Mouse (Mus musculus) ES-E14 (cell line): ENCODE data around the gene Nfat5. TPM values are rescaled to one million over a fixed set of nuclear protein-coding genes. Genes with fewer than 3 reads are reported as not detected.

Experiments
- DNase-seq: peaks from one replicate; pipeline ENCODE4 v3.0.0-alpha.2; 2013; ENCODE audit warnings: low read depth, low spot score
- H3K27ac ChIP-seq: 2 replicates; pipeline ENCODE4 v1.5.1; 2012; ENCODE audit warnings: low read depth, mild to moderate bottlenecking, low read length, moderate library complexity, mixed read lengths; ENCODE audit not compliant: poor library complexity, insufficient read depth, severe bottlenecking
- H3K36me3 ChIP-seq: 2 replicates; pipeline ENCODE4 v1.6.1; 2012; ENCODE audit warnings: mild to moderate bottlenecking, low read length, moderate library complexity, mixed read lengths; ENCODE audit not compliant: control insufficient read depth, poor library complexity, insufficient read depth, severe bottlenecking
- H3K4me1 ChIP-seq, 2 experiments: fragments of 150-350 bp in 1 of 2; sonication (generic) in 1 of 2; 2 replicates each; pipeline ENCODE4 v1.6.1; 2012; ENCODE audit warnings: low read length in 2 of 2, mild to moderate bottlenecking in 1 of 2, mixed read lengths in 1 of 2; ENCODE audit not compliant: control insufficient read depth in 2 of 2, insufficient read depth in 2 of 2, poor library complexity in 1 of 2
- H3K4me3 ChIP-seq, 2 experiments: fragments of 150-350 bp in 1 of 2; sonication (generic) in 1 of 2; 2 replicates each; pipeline ENCODE4 v1.5.1; 2012; ENCODE audit warnings: low read length in 2 of 2, low read depth in 1 of 2, mild to moderate bottlenecking in 1 of 2, mixed read lengths in 1 of 2; ENCODE audit not compliant: insufficient read depth in 1 of 2, poor library complexity in 1 of 2, severe bottlenecking in 1 of 2
- H3K9ac ChIP-seq: 2 replicates; pipeline ENCODE4 v1.6.1; 2012; ENCODE audit warnings: low read depth, mild to moderate bottlenecking, low read length, mixed read lengths; ENCODE audit not compliant: poor library complexity, insufficient read depth, severe bottlenecking
- H3K9me3 ChIP-seq: fragments of 150-350 bp; sonication (generic); 2 replicates; pipeline ENCODE4 v1.6.1; 2012; ENCODE audit warnings: low read depth, mild to moderate bottlenecking, low read length; ENCODE audit not compliant: control insufficient read depth, insufficient read depth
- CHD2 ChIP-seq: IDR thresholded peaks from 2 replicates; pipeline ENCODE4 v1.6.1; 2014; ENCODE audit warnings: mild to moderate bottlenecking, low read depth, low read length, inconsistent platforms
- HCFC1 ChIP-seq: IDR thresholded peaks from 2 replicates; pipeline ENCODE4 v1.6.1; 2012; ENCODE audit warnings: low read length, inconsistent platforms, borderline replicate concordance; ENCODE audit not compliant: insufficient read depth
- MAFK ChIP-seq: IDR thresholded peaks from 2 replicates; pipeline ENCODE4 v1.6.1; 2014; ENCODE audit warnings: mild to moderate bottlenecking, low read depth, low read length, inconsistent platforms; ENCODE audit not compliant: insufficient read depth
- ZC3H11A ChIP-seq: IDR thresholded peaks from 2 replicates; pipeline ENCODE4 v1.6.1; 2012; ENCODE audit warnings: low read depth, mild to moderate bottlenecking, inconsistent platforms, low read length, borderline replicate concordance
- ZNF384 ChIP-seq: IDR thresholded peaks from 2 replicates; pipeline ENCODE4 v1.6.1; 2012; ENCODE audit warnings: low read depth, low read length, inconsistent platforms
- in situ Hi-C, 2 experiments: fragments of 600-800 bp; cut with MboI; formaldehyde crosslinking; loops; one replicate each; pipeline ENCODE4 v1.15.1; 2025; ENCODE audit warnings: low sequenced_read_pairs in 2 of 2, inconsistent platforms in 1 of 2; ENCODE audit not compliant: unreplicated experiment in 2 of 2
- total RNA-seq: library from RNA; depleted of rRNA; stranded (reverse); fragments of 300-350 nt; gene quantifications from 2 replicates; pipeline ENCODE4 v1.2.3, GENCODE M21; 2012

Nfat5 gene
- total RNA-seq, 1 experiment = 24.2 TPM

DNA sequence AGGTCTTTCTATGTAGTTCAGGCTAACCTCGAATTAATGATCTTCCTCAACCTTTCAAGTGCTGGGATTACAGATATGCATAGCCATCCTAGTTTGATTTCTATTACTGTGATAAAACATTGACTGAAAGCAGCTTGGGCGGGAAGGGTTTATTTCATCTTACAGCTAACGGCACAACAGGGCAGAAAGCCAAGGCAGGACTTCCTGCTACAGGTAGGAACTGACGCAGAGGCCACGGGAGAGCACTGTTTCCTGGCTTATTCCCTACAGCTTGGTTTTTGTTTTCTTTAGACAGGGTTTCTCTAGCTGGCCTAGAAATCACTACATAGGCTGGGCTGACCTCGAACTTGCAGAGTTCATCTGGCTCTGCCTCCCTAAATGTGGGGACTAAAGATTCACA, 40.1 kb upstream of the Nfat5 start:
- H3K9me3 ChIP-seq = no peaks in the 10 kb centered on the region
- DNase-seq = no peak
- H3K4me1 ChIP-seq = peaks cover 0 to 11% of the 10 kb centered on the region in 2 experiments; a peak in 3 of 4 replicates
- no peak overlapping the region for H3K9ac ChIP-seq
- no peak overlapping the region for H3K27ac ChIP-seq
- TF ChIP-seq ZNF384 (no peak), ZC3H11A (no peak), CHD2 (no peak), MAFK (no peak), HCFC1 (no peak)
- no peak overlapping the region for H3K4me3 ChIP-seq
- no peaks in the 10 kb centered on the region for H3K36me3 ChIP-seq
- in situ Hi-C loops = no loop called here

DNA sequence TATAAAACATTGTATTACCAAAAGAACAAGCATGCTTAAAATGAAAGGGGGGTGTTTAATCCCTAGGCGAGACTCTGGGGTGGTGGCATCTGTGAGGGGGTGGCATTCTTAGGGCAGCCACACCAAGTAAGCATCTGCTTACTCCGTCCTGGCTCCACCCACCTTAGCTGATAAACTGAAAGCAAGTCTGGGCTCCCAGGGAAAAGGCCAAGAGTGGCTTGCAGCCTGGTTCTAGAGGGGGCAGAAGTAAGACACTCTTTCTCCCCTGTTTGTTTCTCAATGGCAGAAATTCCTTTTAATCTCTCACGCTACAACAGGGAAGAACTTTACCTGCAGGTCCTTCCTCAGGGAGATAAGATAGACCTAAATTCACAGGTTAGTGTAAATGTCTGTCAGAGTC, 38.9 kb upstream of the Nfat5 start:
- Histone ChIP-seq H3K9me3 (no peaks in the 10 kb centered on the region), H3K36me3 (no peaks in the 10 kb centered on the region), H3K27ac (no peak overlapping the region), H3K9ac (no peak overlapping the region), H3K4me3 (no peak overlapping the region), H3K4me1 (peaks cover 0 to 11% of the 10 kb centered on the region in 2 experiments; a peak in 3 of 4 replicates)
- TF ChIP-seq MAFK (no peak), ZNF384 (no peak), ZC3H11A (no peak), CHD2 (no peak), HCFC1 (no peak)
- no peak for DNase-seq
- in situ Hi-C loops = no loop called here

DNA sequence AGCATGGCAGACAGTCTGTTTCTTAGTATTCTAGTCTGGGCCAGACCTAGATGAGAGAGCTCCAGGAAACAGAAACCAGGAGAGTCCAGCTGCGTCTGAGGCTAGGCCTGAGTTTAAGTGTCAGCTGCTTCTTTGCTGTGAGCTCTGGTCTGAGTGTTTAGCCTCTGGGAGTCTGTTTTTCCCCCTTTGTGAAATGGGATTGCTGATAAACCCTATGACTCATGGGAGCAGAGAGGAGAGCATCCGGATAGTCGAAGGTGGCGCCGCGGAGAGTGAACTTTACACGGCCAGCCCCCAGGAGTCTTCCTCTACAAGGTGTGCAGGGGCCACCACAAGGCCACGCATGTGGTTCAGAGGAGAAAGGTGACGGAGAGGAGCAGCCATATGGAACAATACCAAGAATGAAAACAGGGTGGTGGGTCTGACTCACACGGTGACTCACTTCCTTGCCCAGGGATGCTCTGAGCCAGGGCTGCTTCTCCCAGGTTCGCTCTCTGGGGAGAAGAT, 38.3 kb upstream of the Nfat5 start:
- Histone ChIP-seq H3K4me1 (peaks cover 0 to 11% of the 10 kb centered on the region in 2 experiments; a peak in 3 of 4 replicates), H3K36me3 (no peaks in the 10 kb centered on the region), H3K9ac (no peak overlapping the region), H3K4me3 (no peak overlapping the region), H3K9me3 (no peaks in the 10 kb centered on the region), H3K27ac (no peak overlapping the region)
- in situ Hi-C loops = no loop called here
- DNase-seq = no peak
- TF ChIP-seq MAFK (no peak), HCFC1 (no peak), ZNF384 (no peak), ZC3H11A (no peak), CHD2 (no peak)

DNA sequence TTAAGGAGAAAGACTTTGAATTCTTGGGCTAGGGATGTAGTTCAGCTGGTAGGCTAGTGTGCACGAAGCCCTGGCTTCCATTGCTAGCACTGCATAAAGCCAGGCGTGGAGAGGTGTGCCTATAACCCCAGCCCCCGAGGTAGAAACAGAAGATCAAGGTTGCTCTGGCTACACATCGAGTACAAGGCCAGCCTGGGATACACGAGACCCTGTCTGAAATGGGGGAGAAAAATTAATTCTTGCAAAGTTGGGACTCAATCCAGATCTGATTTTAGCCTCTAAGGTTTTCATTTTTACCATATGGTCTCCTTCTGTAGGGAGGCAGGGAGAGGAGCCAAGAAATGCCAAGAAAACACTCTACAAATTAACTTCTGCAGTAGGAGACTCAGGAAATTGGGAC, 36.0 kb upstream of the Nfat5 start:
- DNase-seq = no peak
- Histone ChIP-seq H3K4me1 (peaks cover 1 to 18% of the 10 kb centered on the region in 2 experiments; a peak in 3 of 4 replicates), H3K27ac (no peak overlapping the region; the same call in 1 of the 2 replicates), H3K4me3 (no peak overlapping the region), H3K9ac (no peak overlapping the region), H3K9me3 (no peaks in the 10 kb centered on the region), H3K36me3 (no peaks in the 10 kb centered on the region)
- TF ChIP-seq ZNF384 = no peak
- in situ Hi-C loops = no loop called here

GRCm38 (mm10) chr8:107260120-107260519, 33.1 kb upstream of the Nfat5 start:
- H3K9me3 ChIP-seq = no peaks in the 10 kb centered on the region

More at GRCm38 (mm10) chr8:107260120-107260519, 33.1 kb upstream of the Nfat5 start:
- Histone ChIP-seq H3K4me1 (peaks cover 4 to 18% of the 10 kb centered on the region in 2 experiments; a peak in 3 of 4 replicates), H3K27ac (no peak overlapping the region), H3K4me3 (no peak overlapping the region), H3K9ac (no peak overlapping the region), H3K36me3 (no peaks in the 10 kb centered on the region)
- TF ChIP-seq MAFK = no peak
- no peak for TF ChIP-seq HCFC1
- no peak for DNase-seq
- in situ Hi-C loops = no loop called here
